Mouse (Mus musculus) large intestine, adult 2 months (tissue): ENCODE results near the gene Etnk2. TPM values are rescaled to one million over a fixed set of nuclear protein-coding genes. Genes with fewer than 3 reads are reported as not detected.

Source experiments
- polyA plus RNA-seq: library from polyadenylated mRNA; depleted of rRNA; stranded (reverse); fragments of >200 nt; gene quantifications from 2 replicates; pipeline ENCODE4 v1.2.3, GENCODE M21; 2012; rRNA removed

The Etnk2 gene
- polyA plus RNA-seq, 1 experiment, result 0.81 TPM

Other genes starting within 250 kb of the Etnk2 start
- gene Ppp1r15b, start 232.4 kb upstream of the Etnk2 start, polyA plus RNA-seq, result 26.2 and 42.7 TPM in 2 replicates
- gene Plekha6, start 199.4 kb upstream of the Etnk2 start, polyA plus RNA-seq, result 45.8 and 82.8 TPM in 2 replicates
- gene Golt1a, start 53.8 kb upstream of the Etnk2 start, polyA plus RNA-seq, result 53.3 and 65.3 TPM in 2 replicates
- gene Kiss1, start 41.7 kb upstream of the Etnk2 start, polyA plus RNA-seq, result not detected in 2 replicates
- 1.5 and 2.6 TPM in 2 replicates for gene Ren1, start 13.1 kb upstream of the Etnk2 start, polyA plus RNA-seq
- 52.1 and 79.5 TPM in 2 replicates for gene Sox13, start 60.8 kb downstream of the Etnk2 start, polyA plus RNA-seq
- gene Snrpe, start 246.7 kb downstream of the Etnk2 start, polyA plus RNA-seq, result 54.1 and 59.6 TPM in 2 replicates